Mouse (Mus musculus) cerebellum, adult 2 months (tissue): ENCODE results near the gene Pld2.

Experiments
- CTCF ChIP-seq: fragments of 200-500 bp; IDR thresholded peaks from 2 replicates; pipeline ENCODE4 v1.5.1; 2011; ENCODE audit warnings: low read depth, mild to moderate bottlenecking, control low read depth, low read length, moderate library complexity, borderline replicate concordance; ENCODE audit not compliant: insufficient read depth
- POLR2A ChIP-seq: fragments of 200-500 bp; IDR thresholded peaks from 2 replicates; pipeline ENCODE4 v1.6.1; 2011; ENCODE audit warnings: low read length, control low read depth, borderline replicate concordance; ENCODE audit not compliant: insufficient read depth

DNA sequence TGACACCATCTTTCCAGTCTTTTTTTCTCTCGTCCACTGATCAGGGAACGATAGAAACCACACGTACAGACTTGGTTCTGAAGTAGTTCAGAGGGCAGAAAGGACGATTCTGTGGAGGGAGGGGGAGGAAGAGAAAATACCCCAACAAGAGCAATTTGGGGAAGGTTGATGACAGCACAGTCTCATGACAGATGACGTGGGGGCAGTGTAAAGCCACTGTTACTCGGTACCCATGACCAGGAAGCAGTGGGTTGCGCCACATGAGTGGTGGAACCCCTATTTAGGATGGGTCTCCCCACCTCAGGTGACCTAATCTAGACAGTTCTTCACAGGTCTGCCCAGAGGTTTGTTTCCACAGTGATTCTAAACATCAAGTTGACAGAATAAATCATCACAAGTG is 11.3 kb upstream of the Pld2 start:
- TF ChIP-seq CTCF: no peak
- TF ChIP-seq POLR2A: no peak
